Mouse (Mus musculus): Measurements from ENCODE around the gene Pnpla8.

DNA sequence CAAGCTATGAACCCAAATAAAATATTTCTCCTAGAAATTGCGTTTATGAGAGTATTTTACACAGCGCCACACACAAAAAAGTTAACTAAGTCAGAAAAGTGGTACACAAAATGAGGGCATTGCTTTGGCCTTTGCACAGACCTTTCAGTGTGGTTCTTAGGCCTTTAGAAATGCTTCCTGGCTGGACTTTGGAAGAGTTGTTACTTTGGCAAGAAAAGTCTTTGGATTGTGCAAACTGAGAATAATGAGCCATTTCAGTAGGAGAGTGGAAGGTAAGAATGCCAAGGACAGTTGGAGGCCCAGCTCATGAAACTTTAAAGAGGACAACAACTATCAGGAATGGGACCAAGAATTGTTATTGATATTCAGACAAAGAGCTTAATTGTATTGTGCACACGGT, 24.6 kb downstream of the Pnpla8 start:
- TF ChIP-seq GATA1 (IDR thresholded peaks at IDR 0.05; ENCODE audit: low read depth, low read length) (no peak), ZKSCAN1 (IDR thresholded peaks at IDR 0.05; ENCODE audit: low read depth, low read length) (no peak), ELF1 (IDR thresholded peaks at IDR 0.05; ENCODE audit: low read depth, low read length) (no peak)
